Mouse (Mus musculus): ENCODE data around the gene Dnah12.

DNA sequence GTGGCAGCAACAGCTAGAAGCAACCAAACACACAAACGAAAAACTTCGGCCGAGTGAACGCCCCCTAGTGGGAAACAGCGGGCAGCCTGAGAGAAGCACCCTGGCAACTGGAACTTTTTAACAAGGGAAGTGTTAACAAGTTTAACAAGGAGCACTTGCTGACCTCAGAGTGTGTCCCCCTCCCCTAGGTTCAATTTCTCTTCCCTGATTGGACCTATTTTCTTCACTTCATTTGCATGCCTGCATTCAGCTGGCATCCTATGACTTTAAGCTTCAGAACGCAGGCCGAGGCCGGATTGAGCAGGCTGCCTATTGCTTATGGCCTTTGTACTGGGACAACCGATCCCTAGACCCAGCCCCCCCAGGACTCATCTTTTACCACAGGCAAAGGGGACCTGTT is 174.3 kb downstream of the Dnah12 start:
- TF ChIP-seq GATA1 (IDR thresholded peaks at IDR 0.05; ENCODE audit: borderline replicate concordance, low read length): no peak
- no peak for TF ChIP-seq FLI1 (IDR thresholded peaks at IDR 0.05; ENCODE audit: low read length)

Measured in megakaryocyte, embryonic 14.5 days (primary cell).